Mouse (Mus musculus): ENCODE results near the gene Cyb561d1. TPM values are rescaled to one million over a fixed set of nuclear protein-coding genes. Genes with fewer than 3 reads are reported as not detected.

The Cyb561d1 gene
- polyA plus RNA-seq, 1 experiment, result 7.0 TPM

DNA sequence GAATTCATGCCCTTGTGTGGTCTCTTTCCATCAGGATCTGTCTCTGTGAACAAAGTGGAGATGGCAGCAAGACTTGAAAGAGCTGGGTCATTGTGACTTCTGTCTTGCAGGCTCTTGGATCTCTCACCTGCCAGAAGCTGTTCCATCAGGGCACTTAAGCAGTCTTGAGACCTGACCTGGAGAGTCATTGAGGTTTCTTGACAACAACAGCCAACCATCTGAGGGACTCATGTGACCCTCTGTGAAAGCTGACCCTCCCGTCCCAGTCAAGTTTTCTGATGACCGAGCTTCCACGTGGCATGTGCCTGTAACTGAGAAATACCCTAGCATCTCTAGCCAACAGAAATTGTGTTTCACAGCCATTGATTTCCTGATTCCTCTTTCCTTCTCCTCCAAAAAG is 16.3 kb downstream of the Cyb561d1 start:
- no peak overlapping the region for H3K4me3 ChIP-seq (ENCODE audit: insufficient read depth, low read depth, low read length)
- TF ChIP-seq CTCF (conservative IDR thresholded peaks at IDR 0.05; ENCODE audit: insufficient read depth, insufficient read length, low read depth, low read length) (no peak), POLR2A (IDR thresholded peaks at IDR 0.05; ENCODE audit: low read depth, low read length) (no peak)
- no peak for DNase-seq
- no peaks in the 10 kb centered on the region for H3K36me3 ChIP-seq (ENCODE audit: control insufficient read depth, insufficient read depth, low read length)
- H3K27me3 ChIP-seq (replicated peaks; ENCODE audit: control insufficient read depth, insufficient read depth, low read length), result no peaks in the 10 kb centered on the region
- no peak overlapping the region for H3K27ac ChIP-seq (ENCODE audit: insufficient read depth, low read depth, low read length)
- peaks cover 4% of the 10 kb centered on the region; the same call in 1 of the 2 replicates for H3K4me1 ChIP-seq (ENCODE audit: control insufficient read depth, insufficient read depth, low read length)
- WGBS, result 78% methylated on average over 3 of the region's 3 CpGs

DNA sequence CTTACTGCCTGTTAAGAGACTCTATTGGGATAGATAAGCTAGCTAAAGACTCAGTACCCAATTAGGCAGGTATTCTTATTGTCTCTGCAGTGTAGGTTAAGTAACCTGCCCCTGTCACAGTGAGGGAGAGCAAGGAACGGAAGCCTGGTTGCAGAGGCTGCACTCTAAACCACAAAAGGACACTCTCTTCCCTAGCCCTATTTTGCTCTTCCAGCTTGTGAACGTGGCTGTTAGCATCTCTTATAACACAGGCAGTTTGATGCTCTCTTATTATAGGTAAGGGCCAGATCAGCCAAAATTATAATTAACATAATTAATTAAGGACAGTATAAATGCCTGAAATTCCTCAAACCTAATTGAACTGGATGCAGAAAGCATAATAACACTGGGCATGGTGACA is 20.5 kb downstream of the Cyb561d1 start:
- H3K36me3 ChIP-seq (ENCODE audit: control insufficient read depth, insufficient read depth, low read length), result no peaks in the 10 kb centered on the region

DNA sequence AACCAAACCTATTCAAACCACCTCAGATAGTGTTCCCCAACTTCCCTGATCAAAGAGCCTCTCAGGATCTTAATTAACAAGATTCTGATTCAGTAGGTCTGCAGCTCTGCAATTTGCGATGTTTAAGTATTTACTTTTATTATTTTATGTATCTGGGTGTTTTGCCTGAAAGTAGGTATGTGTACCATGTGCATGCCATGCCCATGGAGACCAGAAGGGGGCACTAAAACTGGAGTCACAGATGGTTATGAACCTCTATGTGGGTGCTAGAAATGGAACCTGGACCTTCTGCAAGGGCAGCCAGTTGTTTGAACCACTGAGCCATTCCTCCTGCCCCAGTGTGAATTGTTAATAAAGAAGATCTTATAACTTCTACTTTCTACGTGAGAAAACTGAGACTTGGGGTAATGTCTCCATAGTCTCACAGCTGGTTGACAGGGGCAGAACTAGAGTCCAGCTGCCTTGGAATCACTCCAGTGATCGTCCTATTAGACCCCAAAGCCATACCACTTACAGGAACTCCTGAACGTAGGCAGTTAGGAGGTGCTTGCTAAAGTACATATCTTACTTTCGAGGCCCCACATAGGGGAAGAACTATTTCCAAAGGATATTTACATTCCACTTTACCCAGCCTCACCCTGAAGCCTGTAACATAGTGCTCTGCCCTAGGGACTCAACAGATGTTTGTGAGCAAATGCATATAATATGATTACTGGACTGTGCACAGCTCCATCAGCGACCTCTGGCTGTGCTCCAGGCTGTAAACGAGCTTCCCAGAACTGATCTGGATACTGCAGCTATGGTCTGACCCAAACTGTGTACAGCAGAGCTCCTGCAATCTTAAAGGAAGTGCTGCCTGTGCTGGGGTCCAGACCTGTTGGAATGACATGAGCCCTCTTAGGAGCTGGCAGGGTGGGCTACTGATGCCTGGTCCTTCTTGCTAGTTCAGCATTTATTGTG is 22.0 kb downstream of the Cyb561d1 start:
- Histone ChIP-seq H3K4me1 (ENCODE audit: control insufficient read depth, insufficient read depth, low read length) (no peaks in the 10 kb centered on the region), H3K27ac (ENCODE audit: insufficient read depth, low read depth, low read length) (no peak overlapping the region), H3K36me3 (ENCODE audit: control insufficient read depth, insufficient read depth, low read length) (no peaks in the 10 kb centered on the region), H3K27me3 (replicated peaks; ENCODE audit: control insufficient read depth, insufficient read depth, low read length) (no peaks in the 10 kb centered on the region), H3K4me3 (ENCODE audit: insufficient read depth, low read depth, low read length) (no peak overlapping the region)
- DNase-seq, result no peak
- TF ChIP-seq POLR2A (IDR thresholded peaks at IDR 0.05; ENCODE audit: low read depth, low read length) (no peak), CTCF (conservative IDR thresholded peaks at IDR 0.05; ENCODE audit: insufficient read depth, insufficient read length, low read depth, low read length) (no peak)
- 64% methylated on average over 7 of the region's 7 CpGs for WGBS

More for the DNA sequence above, 20.5 kb downstream of the Cyb561d1 start:
- Histone ChIP-seq H3K27ac (ENCODE audit: insufficient read depth, low read depth, low read length) (no peak overlapping the region), H3K27me3 (replicated peaks; ENCODE audit: control insufficient read depth, insufficient read depth, low read length) (no peaks in the 10 kb centered on the region), H3K4me3 (ENCODE audit: insufficient read depth, low read depth, low read length) (no peak overlapping the region), H3K4me1 (ENCODE audit: control insufficient read depth, insufficient read depth, low read length) (peaks cover 1% of the 10 kb centered on the region; the same call in 1 of the 2 replicates)
- no peak for TF ChIP-seq POLR2A (IDR thresholded peaks at IDR 0.05; ENCODE audit: low read depth, low read length)
- no peak for TF ChIP-seq CTCF (conservative IDR thresholded peaks at IDR 0.05; ENCODE audit: insufficient read depth, insufficient read length, low read depth, low read length)
- WGBS, result 61% methylated on average over 2 of the region's 2 CpGs
- DNase-seq, result no peak

DNA sequence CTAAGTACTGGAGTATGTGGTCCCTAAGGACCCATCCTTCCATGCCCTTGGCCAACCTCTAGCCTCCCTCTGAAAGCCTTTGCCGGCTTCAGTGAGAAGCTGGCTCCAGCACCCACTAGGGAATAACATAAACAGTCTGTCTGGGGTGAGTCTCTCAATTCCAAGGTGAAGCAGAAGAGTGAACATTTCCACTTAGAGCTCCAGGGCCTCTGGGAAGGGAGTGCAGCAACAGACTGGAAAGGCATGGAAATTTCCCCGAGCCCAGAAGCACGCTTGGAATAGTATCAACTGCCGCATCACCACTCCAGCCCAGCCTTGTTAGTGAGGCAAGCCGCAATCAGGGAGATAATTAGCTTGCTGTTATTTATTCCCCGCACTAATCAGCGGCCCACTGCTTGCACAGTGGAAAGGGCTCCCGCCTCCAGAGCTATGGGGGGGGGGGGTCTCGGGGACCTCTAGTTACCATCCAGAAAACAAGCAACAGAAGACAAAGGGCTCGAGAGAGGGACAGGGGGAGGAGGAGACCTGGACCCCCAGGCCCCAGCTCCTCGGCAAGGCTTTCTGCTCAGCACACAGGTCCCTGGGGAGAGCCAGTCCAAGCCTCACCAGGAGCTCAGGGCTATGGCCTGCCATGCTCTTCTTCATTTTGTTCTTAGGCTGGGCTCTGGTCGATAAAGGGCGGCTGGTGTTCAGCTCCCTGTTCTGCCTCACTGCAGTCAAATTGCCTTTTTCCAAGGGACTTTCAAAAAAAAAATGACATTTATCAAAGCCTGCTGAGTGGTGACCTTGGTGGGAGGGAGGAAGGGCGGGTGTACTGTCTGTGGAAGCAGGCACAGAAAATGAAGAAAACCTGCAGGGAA is 26.1 kb downstream of the Cyb561d1 start:
- peak; percentile 60 for DNase-seq
- no peaks in the 10 kb centered on the region for H3K36me3 ChIP-seq (ENCODE audit: control insufficient read depth, insufficient read depth, low read length)
- no peaks in the 10 kb centered on the region for H3K27me3 ChIP-seq (replicated peaks; ENCODE audit: control insufficient read depth, insufficient read depth, low read length)
- 30% methylated on average over 14 of the region's 14 CpGs for WGBS
- no peak overlapping the region for H3K4me3 ChIP-seq (ENCODE audit: insufficient read depth, low read depth, low read length)
- no peak overlapping the region for H3K27ac ChIP-seq (ENCODE audit: insufficient read depth, low read depth, low read length)
- no peaks in the 10 kb centered on the region for H3K4me1 ChIP-seq (ENCODE audit: control insufficient read depth, insufficient read depth, low read length)
- no peak for TF ChIP-seq CTCF (conservative IDR thresholded peaks at IDR 0.05; ENCODE audit: insufficient read depth, insufficient read length, low read depth, low read length)
- no peak for TF ChIP-seq POLR2A (IDR thresholded peaks at IDR 0.05; ENCODE audit: low read depth, low read length)

DNA sequence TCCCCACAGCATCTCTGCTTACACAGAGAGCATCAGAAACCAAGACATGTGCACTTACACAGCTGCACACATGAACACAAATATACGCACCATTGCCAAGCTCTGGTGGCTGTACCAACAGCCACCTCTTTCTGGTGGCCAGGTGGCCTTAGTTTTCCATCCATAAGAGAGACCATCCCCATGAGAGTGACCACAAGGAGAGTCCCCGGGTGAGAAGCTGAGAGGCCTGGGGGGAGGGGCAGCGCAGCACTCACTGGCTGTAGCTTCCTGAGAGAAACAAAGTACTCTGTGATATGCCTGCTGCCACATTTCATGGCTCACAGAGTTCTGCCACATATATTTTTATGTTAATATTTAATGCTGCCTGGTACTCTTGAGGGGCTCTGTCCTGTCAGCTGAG is 31.8 kb downstream of the Cyb561d1 start:
- no peak for TF ChIP-seq CTCF (conservative IDR thresholded peaks at IDR 0.05; ENCODE audit: insufficient read depth, insufficient read length, low read depth, low read length)
- no peak for TF ChIP-seq POLR2A (IDR thresholded peaks at IDR 0.05; ENCODE audit: low read depth, low read length)
- 62% methylated on average over 3 of the region's 3 CpGs for WGBS
- DNase-seq, result no peak

DNA sequence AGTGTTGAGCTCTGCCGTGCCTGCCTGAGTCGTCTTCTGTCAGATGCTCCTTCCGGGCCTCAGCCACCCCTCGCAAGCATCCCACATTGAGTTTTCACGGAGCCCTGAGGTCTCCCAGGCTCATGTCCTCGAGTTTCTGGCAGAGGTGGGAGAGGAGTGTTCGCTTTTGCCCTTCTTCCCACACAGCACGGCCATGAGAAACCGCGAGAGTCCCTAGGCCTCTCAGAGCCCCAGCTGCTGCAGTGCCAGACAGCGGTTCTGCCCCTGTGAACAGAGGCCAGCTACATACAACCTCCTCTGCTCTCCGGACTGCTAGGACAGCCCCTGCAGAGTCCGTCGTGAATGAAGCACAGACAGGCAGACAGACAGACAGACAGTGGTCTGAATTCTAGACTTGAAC is 33.5 kb downstream of the Cyb561d1 start:
- Histone ChIP-seq H3K27me3 (replicated peaks; ENCODE audit: control insufficient read depth, insufficient read depth, low read length) (no peaks in the 10 kb centered on the region), H3K4me1 (ENCODE audit: control insufficient read depth, insufficient read depth, low read length) (no peaks in the 10 kb centered on the region), H3K36me3 (ENCODE audit: control insufficient read depth, insufficient read depth, low read length) (no peaks in the 10 kb centered on the region), H3K4me3 (ENCODE audit: insufficient read depth, low read depth, low read length) (no peak overlapping the region), H3K27ac (ENCODE audit: insufficient read depth, low read depth, low read length) (no peak overlapping the region)
- TF ChIP-seq CTCF (conservative IDR thresholded peaks at IDR 0.05; ENCODE audit: insufficient read depth, insufficient read length, low read depth, low read length) (no peak), POLR2A (IDR thresholded peaks at IDR 0.05; ENCODE audit: low read depth, low read length) (no peak)
- DNase-seq, result no peak
- WGBS, result 53% methylated on average over 14 of the region's 14 CpGs

More for the DNA sequence above, 31.8 kb downstream of the Cyb561d1 start:
- Histone ChIP-seq H3K4me1 (ENCODE audit: control insufficient read depth, insufficient read depth, low read length) (no peaks in the 10 kb centered on the region), H3K27ac (ENCODE audit: insufficient read depth, low read depth, low read length) (no peak overlapping the region), H3K4me3 (ENCODE audit: insufficient read depth, low read depth, low read length) (no peak overlapping the region), H3K27me3 (replicated peaks; ENCODE audit: control insufficient read depth, insufficient read depth, low read length) (no peaks in the 10 kb centered on the region), H3K36me3 (ENCODE audit: control insufficient read depth, insufficient read depth, low read length) (no peaks in the 10 kb centered on the region)
